Mouse (Mus musculus) cerebellum, adult 2 months (tissue): ENCODE results near the gene Tmem132a. TPM values are rescaled to one million over a fixed set of nuclear protein-coding genes. Genes with fewer than 3 reads are reported as not detected.

ENCODE experiments used
- DNase-seq, 2 experiments: peaks; one replicate each; pipeline ENCODE4 v3.0.0; 2021
- H3K27ac ChIP-seq: fragments of 200-500 bp; 2 replicates; pipeline ENCODE4 v1.5.1; 2012; ENCODE audit warnings: low read length, control low read depth, inconsistent platforms; ENCODE audit not compliant: insufficient read depth
- H3K27me3 ChIP-seq: fragments of 200-500 bp; 2 replicates; pipeline ENCODE4 v1.6.1; 2012; ENCODE audit warnings: inconsistent platforms, mild to moderate bottlenecking, low read length, moderate library complexity; ENCODE audit not compliant: control insufficient read depth, insufficient read depth
- H3K4me1 ChIP-seq: fragments of 200-500 bp; 2 replicates; pipeline ENCODE4 v1.6.1; 2011; ENCODE audit warnings: low read length; ENCODE audit not compliant: control insufficient read depth, insufficient read depth
- H3K4me3 ChIP-seq: fragments of 200-500 bp; replicated peaks from 2 replicates; pipeline ENCODE3; 2011; ENCODE audit warnings: mild to moderate bottlenecking, low read depth, low read length, control low read depth; ENCODE audit not compliant: insufficient read depth
- CTCF ChIP-seq: fragments of 200-500 bp; IDR thresholded peaks from 2 replicates; pipeline ENCODE4 v1.5.1; 2011; ENCODE audit warnings: low read depth, mild to moderate bottlenecking, control low read depth, low read length, moderate library complexity, borderline replicate concordance; ENCODE audit not compliant: insufficient read depth
- POLR2A ChIP-seq: fragments of 200-500 bp; IDR thresholded peaks from 2 replicates; pipeline ENCODE4 v1.6.1; 2011; ENCODE audit warnings: low read length, control low read depth, borderline replicate concordance; ENCODE audit not compliant: insufficient read depth
- WGBS: fragments of 180-500 bp; shearing (Covaris S2); methylation state at CpG from one replicate; pipeline ENCODE4 v1.1.7; 2018; 5-methylcytosine and 5-hydroxymethylcytosine counted together
- polyA plus RNA-seq: library from polyadenylated mRNA; depleted of rRNA; stranded (reverse); fragments of >200 nt; gene quantifications from 2 replicates; pipeline ENCODE4 v1.2.3, GENCODE M21; 2012

Gene Tmem132a
- polyA plus RNA-seq, 1 experiment, result 350 TPM

DNA sequence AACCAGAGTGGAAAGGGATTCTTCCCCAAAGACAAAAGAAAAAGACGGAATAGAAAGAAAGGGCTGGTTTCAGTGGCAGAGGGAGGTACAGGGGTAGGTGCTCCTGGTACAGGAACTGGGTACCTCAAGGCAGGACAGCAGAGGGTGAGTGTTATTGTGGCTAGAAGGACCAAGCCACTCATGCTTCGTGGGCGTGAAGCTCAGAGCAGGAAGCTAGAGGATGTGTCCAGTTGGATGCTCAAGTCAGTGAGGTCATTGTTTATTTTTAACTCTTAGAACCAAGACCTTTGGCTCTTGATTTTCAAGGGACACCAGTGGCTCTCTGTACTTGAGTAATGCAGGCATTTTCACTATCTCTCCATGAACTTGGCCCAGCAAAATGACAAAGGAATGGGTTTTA lies 37.7 kb downstream of the Tmem132a start:
- Histone ChIP-seq H3K27me3 (no peaks in the 10 kb centered on the region), H3K4me3 (no peak overlapping the region), H3K4me1 (peaks cover 6% of the 10 kb centered on the region; the same call in 1 of the 2 replicates), H3K27ac (no peak overlapping the region)
- TF ChIP-seq CTCF (no peak), POLR2A (no peak)
- 34% methylated on average over 3 of the region's 3 CpGs for WGBS
- DNase-seq, result no peak

DNA sequence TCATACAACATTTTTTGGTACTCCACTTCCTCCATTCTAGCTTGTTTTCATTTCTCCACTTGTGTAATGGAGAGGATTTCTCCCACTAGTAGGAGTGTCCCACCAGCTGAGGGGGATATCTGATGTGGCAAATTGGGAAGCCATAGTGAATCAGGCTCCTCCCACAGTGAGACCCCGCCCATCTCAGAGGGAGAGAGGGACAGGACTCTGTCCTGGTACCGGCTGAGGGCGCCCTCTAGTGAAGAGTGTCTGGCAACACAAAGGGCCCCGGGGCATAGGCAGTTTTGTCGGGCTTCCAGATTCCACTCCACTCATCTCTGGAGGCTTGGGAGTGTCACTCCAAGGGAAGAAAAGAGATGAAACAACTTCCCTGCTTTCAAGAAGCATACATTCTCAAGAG lies 38.3 kb downstream of the Tmem132a start:
- TF ChIP-seq POLR2A, result no peak
- peak; percentile 50 for TF ChIP-seq CTCF
- WGBS, result 14% methylated on average over 5 of the region's 5 CpGs
- H3K4me3 ChIP-seq, result no peak overlapping the region
- no peaks in the 10 kb centered on the region for H3K27me3 ChIP-seq
- peak; percentile 54 to 56 for DNase-seq
- no peak overlapping the region for H3K27ac ChIP-seq
- peaks cover 6% of the 10 kb centered on the region; the same call in 1 of the 2 replicates for H3K4me1 ChIP-seq

DNA sequence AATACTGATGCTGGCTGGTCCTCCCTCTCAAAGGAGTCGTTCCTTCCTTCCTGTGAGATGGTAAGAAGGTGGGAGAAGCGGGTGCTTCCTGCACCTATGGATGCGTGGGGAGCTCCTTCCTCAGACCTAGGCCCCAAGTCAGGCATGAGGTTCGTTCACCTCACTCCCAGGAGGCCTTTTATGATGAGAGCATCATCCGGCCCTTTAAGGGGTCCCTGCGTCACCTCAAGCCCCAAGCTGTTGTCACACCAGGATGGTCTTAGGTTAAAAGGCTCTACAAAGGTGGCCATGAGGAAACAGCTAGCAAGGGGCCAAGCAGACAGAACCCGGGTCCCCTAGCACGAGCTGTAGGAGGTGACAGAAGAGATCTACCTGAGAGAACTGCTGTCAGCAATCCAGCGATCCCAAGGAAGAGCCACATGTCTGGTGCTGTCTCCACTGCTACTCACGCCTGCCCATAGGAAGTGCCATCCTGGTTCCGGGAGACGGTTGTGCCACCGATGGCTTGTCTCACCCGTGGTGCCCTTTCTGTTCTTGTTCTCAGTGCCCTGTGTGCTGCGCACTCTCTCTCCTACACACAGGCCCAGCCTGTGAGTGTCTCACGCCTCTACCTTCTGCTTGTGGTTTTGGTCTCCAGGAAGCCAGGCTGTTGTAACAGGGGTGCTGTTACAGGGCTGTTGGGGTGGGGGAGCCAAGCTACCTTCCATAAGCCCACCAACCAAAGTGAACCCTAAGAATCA lies 40.1 kb downstream of the Tmem132a start, which contains the start of gene Cd6:
Gene Cd6, minus strand, starts transcription at position 623 of the 740 bp plus-strand sequence.
- WGBS, result 95% methylated on average over 16 of the region's 16 CpGs
- TF ChIP-seq POLR2A (no peak), CTCF (no peak)
- H3K27me3 ChIP-seq, result no peaks in the 10 kb centered on the region
- no peak within 1 kb of the TSS for H3K27ac ChIP-seq
- H3K4me1 ChIP-seq, result peaks cover 6% of the 10 kb centered on the region; the same call in 1 of the 2 replicates
- no peak for DNase-seq
- H3K4me3 ChIP-seq, result no peak within 1 kb of the TSS

DNA sequence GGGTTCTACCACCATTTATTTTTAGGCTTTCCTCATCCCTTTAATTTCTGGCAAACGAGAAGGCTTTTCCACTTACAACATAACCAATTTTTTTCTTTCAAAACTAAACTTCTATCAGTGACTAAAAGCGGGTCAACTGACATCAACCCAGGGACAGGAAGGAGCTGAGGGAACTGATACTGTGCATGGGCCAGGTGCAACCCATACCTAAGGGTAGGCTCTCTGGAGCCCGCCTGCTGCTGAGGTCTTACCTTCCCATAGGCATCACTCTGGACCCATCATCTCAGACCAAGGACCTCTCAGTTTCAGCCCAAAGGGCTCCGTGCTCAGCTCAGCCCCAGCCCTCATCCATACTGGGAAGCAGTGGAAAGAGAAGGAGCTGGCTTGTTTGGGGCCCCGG lies 41.4 kb downstream of the Tmem132a start:
- TF ChIP-seq POLR2A, result no peak
- no peak for TF ChIP-seq CTCF
- Histone ChIP-seq H3K4me1 (peaks cover 6% of the 10 kb centered on the region; the same call in 1 of the 2 replicates), H3K27me3 (no peaks in the 10 kb centered on the region), H3K27ac (no peak overlapping the region), H3K4me3 (no peak overlapping the region)
- WGBS, result 98% methylated on average over 5 of the region's 5 CpGs
- no peak for DNase-seq

DNA sequence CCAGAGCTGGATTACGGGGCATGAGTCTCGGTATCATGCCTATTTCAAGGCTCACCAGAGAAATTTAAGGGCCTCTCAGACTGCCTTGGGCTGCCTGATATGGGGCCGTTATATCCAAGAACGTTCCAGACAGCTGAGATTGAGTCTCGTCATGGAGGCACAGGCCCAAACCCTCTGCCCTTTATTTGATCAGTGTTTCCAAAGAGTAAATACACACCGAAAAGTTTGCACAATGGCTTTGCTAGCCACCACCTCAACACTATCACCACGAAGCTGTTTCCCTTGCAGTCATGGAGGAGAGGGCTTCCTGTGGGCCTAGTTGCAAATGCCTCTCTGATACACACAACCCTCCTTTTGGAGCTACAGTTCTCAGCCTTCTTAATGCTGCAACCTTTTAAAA lies 45.7 kb downstream of the Tmem132a start:
- Histone ChIP-seq H3K27ac (no peak overlapping the region), H3K4me1 (no peaks in the 10 kb centered on the region), H3K4me3 (no peak overlapping the region), H3K27me3 (no peaks in the 10 kb centered on the region)
- WGBS, result 94% methylated on average over 7 of the region's 7 CpGs
- no peak for DNase-seq
- TF ChIP-seq POLR2A, result no peak
- no peak for TF ChIP-seq CTCF

DNA sequence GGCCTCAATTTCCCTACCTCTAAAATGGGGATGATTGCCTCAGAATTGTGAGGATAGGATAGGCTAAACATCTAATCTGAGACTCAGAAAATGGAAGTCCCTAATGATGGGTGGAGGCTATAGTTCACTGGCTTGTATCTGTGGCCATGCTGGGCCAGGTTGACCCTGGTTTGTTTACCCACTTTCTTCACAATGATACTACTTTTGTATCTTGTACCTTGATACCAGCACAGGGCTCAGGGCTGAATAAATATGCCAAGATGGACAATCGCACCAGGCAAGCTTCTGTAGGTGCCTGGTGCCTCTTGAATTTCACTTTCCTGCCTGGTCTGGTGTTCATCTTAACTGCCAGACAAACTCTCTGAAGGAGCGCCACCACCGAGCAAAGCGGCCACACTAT lies 47.2 kb downstream of the Tmem132a start:
- Histone ChIP-seq H3K27me3 (no peaks in the 10 kb centered on the region), H3K4me3 (no peak overlapping the region), H3K27ac (no peak overlapping the region), H3K4me1 (no peaks in the 10 kb centered on the region)
- WGBS, result 97% methylated on average over 4 of the region's 4 CpGs
- no peak for DNase-seq
- TF ChIP-seq CTCF (no peak), POLR2A (no peak)

DNA sequence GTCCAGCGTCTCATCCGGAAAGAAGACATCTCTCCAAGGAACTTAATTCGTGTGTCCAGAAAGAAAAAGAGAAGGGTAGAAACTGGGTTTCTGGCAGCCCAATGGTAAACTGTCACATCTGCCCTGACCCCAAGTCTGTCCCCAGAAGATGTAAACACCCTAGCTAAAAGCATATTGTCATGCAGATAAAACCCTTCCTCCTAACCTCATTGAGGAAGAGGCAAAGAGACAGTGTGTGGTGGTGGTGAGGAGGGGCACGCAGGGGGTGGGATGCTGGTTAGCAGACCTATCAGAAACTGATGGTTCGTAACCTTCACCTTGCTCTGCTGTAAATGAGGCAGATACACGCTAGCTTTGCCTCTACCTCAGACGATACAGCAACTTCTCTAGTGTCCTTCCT lies 48.4 kb downstream of the Tmem132a start:
- 66% methylated on average over 7 of the region's 7 CpGs for WGBS
- TF ChIP-seq CTCF (no peak), POLR2A (no peak)
- no peaks in the 10 kb centered on the region for H3K27me3 ChIP-seq
- no peak for DNase-seq
- H3K4me3 ChIP-seq, result no peak overlapping the region
- H3K4me1 ChIP-seq, result no peaks in the 10 kb centered on the region
- no peak overlapping the region for H3K27ac ChIP-seq
